Mouse (Mus musculus) fibroblast of lung, adult 2 months (primary cell): ENCODE measurements at regions not wholly inside any gene's neighbourhood (a gene's known extent, or its start where the extent isn't known, plus 50 kb on each side); places are given as distances from the start of the nearest gene placed in this dataset.

Experiments used
- DNase-seq: peaks from one replicate; pipeline ENCODE4 v3.0.0-alpha.2; 2011; ENCODE audit warnings: low read depth

DNA sequence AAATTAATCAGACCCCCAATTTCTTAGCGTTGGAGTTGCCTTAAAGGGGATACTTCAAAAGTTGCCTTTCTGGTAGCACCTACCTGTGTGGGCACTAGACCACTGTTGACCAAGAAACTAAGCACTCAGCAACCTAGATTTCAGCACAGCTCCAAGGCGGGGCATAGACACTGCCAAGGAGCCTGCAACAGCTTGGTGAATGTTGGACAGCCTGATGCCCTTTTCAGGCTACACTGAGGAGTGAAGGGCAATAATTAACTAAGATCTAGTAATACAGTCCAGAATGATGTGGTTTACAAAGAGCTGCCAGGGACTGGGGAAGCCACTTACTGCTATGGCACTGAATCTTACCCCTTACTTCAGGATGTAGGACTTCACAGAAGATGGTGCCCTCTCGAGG lies 304.9 kb downstream of the Satb1 start:
- DNase-seq, result no peak

DNA sequence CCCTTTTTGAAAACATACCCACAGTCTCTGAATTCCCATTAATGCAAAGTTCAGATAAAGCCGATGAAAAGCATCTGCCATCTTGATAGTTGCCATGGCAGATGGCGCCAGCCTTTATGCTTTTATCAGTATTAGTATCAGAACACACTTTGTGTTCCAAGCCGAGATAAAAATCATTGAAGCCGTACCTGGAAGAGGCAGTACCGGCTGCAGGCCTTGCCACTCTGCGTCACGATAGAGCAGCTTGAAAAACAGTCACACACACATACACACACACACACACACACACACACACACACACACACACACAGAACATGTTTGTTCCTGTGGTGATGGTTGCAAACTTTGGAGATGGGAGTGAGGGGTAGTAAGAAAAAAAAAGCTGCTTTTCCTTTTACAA lies 306.2 kb downstream of the Satb1 start:
- no peak for DNase-seq

DNA sequence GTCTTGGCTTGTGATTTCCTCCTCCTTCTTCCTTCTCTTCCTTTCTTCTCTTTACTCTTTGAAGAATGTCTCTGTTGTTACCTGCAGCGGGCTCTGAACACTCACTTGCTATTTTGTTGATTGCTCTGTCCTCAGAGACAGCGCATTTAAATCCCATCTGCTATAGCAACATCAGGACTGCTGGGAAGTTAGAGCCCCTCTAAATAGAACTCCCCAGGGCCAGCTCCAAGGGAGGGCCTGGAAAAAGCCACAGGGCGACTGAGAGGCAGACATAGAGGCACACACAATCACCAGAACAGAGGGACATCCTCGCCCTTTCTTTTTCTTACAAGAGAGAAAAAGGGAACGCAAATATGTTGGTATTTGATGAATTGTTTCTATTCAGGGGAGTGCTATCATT lies 306.6 kb downstream of the Satb1 start:
- no peak for DNase-seq

- DNase-seq, result no peak
Observed at GRCm38 (mm10) chr17:51526021-51526420, 307.1 kb downstream of the Satb1 start.

DNA sequence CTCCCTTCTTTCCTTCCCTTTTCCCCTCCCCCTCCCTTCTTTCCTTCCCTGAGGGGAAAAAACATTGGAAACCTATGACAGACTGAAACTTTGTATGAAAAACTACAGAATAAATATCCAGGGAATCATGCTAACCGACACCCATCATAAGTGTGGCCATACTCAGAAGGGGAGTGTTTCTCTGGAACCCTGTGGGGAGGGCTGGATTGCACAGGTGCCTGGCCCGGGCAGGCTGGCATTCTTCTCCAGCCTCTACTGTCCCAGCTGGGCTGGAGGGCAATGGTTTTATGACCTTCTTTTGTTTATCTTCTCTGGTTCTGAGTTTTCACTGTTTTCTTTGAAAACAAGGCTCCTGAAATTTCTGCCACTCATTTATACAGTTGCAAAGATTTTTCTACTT lies 307.9 kb downstream of the Satb1 start:
- no peak for DNase-seq

DNA sequence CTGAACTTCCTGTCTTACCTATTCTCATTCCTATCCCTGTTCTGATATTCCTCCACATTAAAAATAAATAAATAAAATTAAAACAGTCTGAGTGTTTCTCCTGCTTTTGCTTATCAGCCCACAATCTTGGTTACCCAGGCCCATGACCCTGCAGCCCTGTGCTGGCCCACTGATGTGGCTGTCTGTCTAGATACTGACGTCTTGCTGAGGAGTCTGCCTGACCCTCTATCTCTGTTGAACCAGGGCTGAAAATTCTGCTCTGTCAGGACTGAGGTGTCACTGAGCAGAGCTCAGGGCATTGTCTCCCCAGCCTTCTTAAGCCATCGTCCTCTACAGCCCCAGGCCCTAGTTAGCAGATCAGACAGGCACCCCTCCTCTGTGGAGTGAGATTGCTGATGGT lies 321.2 kb downstream of the Satb1 start:
- no peak for DNase-seq

GRCm38 (mm10) chr17:51500751-51501150 lies 321.6 kb upstream of the Tbc1d5 start:
- DNase-seq, result no peak

- DNase-seq, result no peak
Observed at GRCm38 (mm10) chr17:51499541-51499940, 320.4 kb upstream of the Tbc1d5 start.

GRCm38 (mm10) chr17:51495038-51495437 lies 315.9 kb upstream of the Tbc1d5 start:
- no peak for DNase-seq

- no peak for DNase-seq
Observed at GRCm38 (mm10) chr17:51489386-51489785, 310.2 kb upstream of the Tbc1d5 start.

DNA sequence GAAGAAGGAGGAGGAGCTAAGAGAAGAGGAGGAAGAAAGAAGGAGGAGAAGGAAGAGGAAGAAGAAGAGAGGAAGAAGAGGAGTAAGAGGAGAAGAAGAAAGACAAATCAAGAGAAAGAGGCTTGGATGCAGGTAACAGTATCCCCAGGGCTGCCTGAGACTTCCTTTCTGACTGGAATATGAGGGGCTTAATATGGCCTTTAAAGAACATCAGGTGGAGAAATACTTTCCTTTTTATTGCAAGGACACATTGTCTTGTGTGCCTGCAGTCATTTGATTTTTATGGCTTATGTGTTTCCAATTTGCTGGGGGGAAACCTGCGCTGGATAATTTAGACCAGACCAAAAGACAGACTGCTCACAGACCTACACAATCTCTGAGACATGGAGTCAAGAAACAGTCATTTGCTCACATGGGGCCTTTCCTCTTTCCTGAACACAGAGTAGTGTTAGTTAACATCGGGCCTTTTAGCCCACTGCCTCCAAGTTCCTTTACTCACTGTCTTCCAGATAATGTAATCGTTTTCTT lies 308.8 kb upstream of the Tbc1d5 start:
- no peak for DNase-seq

- no peak for DNase-seq
Observed at GRCm38 (mm10) chr17:51477810-51478209, 298.7 kb upstream of the Tbc1d5 start.

DNA sequence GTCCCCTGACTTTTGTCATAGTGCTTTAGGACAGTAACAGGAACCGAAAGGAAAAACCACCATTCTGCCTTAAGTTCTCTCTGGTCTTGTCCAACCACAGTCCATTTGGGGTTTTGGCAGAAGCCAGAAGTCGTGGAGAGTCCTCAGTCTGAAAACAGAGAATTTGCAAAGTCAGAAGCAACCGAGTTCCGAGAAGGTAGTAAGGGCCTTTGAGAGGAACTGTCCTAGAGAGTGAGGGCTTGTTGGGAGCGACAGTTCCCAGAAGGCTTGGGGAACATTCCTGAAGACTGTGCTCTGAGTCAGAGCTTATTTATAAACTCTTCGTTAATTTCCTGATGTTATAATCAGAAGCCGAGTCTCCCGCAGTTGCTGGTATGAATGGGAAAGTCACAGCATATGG lies 298.3 kb upstream of the Tbc1d5 start:
- no peak for DNase-seq

- no peak for DNase-seq
Observed at GRCm38 (mm10) chr17:51462137-51462880, 283.2 kb upstream of the Tbc1d5 start.

DNA sequence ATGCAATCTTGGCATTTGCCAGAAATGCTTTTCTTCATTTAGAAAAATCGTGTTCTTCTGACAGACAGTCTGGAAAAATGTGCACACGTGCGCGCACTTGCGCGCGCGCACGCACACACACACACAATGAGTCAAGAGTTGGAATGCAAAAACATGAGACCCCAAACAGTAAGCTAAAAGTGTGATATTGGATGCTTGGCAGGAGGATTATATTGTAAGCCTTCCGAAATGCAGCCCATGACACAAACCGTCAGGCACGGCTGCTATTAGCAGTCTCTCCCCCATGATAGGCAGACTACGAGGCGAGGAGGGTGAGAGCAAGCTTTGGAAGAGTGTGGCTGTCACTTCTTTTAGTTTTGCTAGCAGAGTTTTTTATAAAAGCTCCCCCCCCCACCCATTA lies 282.1 kb upstream of the Tbc1d5 start:
- DNase-seq, result no peak

GRCm38 (mm10) chr17:51459119-51459518 lies 280.0 kb upstream of the Tbc1d5 start:
- no peak for DNase-seq

DNA sequence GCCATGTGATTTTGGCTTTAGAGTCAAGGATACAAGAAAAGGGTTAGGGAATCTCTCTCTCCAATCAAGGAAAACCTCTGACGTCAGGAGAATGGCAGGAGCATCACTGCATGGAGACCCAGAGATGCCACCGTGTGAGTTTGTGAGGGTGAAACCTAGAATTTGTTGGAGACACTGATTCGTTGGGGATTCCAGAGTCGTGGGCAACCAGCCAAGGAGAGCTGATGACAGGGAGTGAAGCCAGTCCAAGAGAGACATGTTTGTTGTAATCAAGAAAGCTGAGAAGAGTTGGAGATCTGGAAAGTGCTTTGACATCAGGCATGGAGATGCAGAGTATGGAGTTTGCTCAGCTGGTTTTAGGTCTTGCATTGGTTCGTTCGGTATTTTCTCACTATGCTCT lies 236.6 kb upstream of the Tbc1d5 start:
- no peak for DNase-seq

GRCm38 (mm10) chr17:51414304-51414703 lies 235.2 kb upstream of the Tbc1d5 start:
- no peak for DNase-seq

DNA sequence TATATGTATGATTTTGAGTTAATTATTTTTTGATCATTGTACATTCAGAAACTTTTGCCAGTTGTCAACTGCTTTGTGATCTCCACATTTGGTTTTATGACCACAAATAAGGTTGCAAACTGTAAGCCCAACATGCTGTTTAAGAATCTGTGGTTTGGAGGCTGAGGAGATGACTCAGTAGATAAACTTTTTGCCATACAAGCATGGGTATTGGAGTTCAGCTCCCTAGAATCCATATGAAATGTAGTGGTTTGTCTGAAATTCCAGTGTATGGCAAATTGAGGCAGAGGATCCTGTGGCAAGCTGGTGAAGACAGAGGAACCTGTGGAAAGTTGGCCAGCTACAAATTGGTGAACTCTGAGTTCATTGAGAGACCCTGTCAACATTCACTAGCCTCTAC lies 234.6 kb upstream of the Tbc1d5 start:
- no peak for DNase-seq

GRCm38 (mm10) chr17:51411545-51412094 lies 232.5 kb upstream of the Tbc1d5 start:
- DNase-seq, result no peak

DNA sequence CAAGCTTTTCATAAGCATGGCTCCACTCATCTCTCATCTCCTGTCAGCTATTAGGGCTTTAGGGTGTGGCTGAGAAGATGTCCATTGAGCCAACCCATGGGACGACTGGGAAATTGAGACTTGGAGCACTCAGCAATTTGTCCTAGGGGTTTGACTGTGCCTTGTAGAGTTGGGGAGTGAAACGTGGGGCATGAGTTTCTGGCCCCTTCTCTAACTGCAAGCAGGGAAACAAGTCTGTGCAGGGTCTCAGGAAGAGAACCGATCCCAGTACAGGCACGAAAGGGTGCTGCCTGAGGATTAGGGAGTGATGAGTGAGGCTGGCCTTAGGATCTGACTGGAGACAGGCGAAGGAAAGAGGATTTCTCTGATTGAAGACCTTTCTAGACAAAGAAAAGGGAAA lies 229.7 kb upstream of the Tbc1d5 start:
- DNase-seq, result no peak

- no peak for DNase-seq
Observed at GRCm38 (mm10) chr17:51408367-51408766, 229.2 kb upstream of the Tbc1d5 start.

GRCm38 (mm10) chr17:51407046-51407445 lies 227.9 kb upstream of the Tbc1d5 start:
- DNase-seq, result no peak

- no peak for DNase-seq
Observed at GRCm38 (mm10) chr17:51405059-51405458, 225.9 kb upstream of the Tbc1d5 start.
